Mouse (Mus musculus) layer of hippocampus, adult 9-10 months (tissue): ENCODE measurements around the gene Ntmt1.

Source experiments
- DNase-seq: peaks from one replicate; pipeline ENCODE4 v3.0.0; 2022; ENCODE audit warnings: low spot score

The Ntmt1 gene

DNA sequence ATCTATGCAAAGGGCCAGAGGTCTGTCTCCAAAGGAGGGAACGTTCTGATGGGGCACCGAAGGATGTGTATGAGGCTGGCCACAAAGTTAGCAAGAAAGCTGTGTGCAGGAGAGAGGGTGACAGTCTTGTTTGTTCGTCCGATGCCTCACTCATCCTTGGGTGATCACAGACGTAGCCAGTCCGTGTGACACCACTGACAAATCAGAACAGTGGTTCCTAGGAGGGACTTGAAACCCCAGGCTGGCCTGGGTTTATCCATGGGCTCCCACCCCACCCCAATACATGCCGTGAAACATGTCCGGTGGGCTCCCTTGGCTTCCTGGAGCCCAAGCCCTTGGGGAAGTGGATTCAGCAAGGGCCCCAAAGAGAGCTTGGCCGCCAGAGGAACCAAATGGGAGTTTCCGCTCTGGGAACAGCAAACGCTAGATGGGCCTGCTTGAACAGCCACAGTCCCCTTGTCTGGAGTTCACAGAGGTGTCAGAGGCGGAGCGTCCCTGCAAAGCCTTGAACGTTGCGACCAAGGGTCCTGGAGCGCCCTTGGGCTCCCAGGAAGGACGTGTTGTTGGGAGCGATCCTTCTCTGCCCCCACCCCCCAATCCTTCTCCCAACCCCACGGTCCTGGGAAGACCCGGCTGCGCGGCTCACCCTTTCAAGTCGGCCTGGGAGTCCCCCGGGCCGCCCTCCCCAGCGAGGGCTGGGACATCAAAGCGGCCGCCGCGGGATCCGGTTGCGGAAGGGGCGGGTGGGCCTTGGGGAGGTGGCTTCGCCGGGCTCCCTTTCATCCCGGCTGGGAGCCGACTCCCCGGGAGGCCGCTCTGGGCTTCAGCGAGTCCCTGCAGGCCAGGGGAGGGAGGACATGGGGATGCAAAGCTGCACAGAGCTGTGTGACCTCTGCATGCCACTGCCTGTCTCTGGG is 23.3 kb upstream of the Ntmt1 start:
- DNase-seq: no peak

DNA sequence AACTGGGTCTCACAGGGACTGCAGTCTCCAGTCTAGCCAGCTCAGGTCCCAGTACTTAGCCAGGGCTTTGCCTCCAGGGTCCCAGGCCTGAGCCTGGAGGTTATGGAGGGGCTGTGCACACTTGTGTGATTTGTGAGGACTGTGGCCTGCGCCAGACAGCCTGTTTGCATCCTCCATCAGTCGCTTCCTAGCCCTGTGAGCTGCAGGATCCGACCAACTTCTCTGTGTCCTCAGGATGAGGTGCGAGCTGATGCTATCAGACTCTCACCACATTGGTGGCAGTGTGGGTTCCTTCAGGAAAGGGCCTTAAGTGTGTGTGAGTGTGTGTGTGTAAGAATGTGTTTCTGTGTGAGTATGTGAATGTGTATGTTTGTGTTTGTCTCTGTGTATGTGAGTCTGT is 20.2 kb upstream of the Ntmt1 start:
- no peak for DNase-seq

DNA sequence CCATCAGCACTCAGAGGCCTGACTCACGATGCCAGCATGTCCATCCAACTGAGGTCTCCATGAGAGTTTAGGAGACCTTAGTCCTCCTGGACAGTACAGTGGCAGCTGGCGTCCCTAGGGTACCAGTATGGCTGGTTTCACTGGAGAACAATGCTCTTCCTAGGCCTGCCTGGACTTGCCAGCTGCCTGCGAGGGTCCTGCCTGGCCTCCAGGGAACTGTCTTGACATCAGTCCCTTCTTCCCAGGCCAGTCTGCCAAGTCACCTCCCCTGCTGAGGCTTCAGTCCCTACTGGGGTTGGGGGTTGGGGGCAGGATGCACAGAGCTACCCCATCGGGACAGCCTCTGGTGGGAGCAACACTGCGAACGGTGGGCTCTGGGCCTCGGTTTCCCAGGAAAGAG is 15.6 kb upstream of the Ntmt1 start:
- no peak for DNase-seq

DNA sequence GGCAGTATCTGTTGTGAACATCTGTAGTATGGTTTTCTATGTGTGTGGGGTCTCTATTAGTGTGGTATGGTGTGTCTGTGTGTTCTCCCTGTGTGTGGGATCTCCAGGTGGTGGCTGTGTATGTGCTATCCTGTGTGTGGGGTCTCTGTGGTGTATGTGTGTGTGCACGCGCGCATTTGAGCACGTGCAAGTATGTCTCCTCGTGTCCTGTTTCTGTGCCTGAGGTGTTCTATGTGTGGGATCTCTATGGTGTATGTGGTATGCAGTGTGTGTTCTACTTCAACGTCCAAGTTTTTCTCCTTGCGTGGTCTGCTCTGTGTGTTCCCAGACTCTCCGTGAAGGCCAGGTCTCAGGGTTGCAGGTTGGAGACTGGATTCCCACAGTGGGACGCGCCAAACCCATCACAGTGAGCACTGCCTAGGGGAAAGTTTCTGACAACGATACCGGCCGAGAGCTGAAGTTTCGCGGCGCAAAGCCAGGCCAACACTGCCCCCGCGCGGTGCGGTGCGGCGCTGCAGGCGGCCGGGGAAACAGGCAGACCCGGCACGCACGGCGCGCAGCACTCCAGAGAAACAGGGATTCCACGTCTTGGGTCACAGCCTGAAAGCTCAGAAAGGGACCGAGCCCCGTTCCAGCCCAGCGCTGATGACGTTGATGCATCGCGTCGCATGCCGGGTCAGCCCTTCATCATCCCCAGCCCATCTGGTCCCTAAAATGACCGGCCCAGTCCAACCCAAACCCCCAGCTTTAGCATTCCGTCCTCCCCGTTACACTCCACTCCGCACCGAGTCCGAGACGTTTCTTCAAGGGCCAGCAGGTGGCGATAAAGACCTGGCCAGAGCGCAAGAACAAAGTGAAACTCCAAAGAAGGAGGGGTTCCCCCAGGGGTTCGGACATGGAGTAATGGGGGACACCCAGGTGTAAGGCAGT is 13.2 kb upstream of the Ntmt1 start:
- DNase-seq: peak; percentile 94

DNA sequence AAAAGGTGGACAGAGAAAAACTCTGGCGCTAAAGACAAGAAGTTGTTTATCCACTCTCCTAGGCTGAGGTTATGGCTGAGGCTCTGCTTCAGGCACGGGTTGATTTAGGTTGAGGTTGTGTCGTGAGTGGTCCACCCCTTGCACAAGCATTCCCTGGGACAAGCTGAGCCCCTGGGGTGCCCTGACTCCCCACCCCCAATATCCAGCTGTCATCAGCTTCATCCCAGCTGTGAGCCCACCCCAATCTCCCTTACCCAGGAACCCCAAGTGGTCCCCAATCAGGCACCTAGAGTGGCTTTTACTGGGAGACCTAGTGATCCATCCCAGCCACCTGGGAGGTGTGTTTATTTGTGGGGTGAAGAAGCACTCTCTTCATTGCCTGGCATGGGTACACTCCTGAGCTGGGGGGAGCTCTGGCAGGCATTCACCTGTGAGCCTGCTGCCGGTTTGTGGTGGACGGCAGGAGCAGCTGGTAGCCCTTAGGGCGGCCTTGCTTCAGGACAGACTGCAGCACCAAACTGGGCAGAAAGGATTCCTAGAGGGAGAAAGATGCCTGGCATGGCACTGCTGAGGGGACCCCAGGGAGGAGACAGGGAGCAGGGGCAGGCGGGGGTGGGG is 12.2 kb upstream of the Ntmt1 start:
- no peak for DNase-seq

DNA sequence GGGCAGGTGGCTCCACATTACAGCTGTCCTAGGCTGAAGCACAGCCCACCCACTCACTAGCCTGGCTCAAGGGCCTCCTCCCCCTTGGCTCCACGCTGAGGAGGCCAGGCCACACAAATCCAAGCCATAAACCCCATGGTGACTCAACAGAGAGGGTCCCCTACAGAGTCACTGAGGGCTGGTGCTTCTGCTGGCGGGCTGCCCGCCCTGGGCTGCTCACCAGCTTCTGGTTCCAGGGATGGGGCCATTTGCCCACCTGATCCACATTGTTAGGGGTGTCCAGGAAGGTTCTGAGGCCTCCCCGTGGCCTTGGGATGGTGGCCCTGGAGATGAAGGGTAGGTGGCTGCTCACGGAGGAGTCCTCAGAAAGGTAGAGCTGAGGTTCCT is 11.7 kb upstream of the Ntmt1 start:
- DNase-seq: no peak

DNA sequence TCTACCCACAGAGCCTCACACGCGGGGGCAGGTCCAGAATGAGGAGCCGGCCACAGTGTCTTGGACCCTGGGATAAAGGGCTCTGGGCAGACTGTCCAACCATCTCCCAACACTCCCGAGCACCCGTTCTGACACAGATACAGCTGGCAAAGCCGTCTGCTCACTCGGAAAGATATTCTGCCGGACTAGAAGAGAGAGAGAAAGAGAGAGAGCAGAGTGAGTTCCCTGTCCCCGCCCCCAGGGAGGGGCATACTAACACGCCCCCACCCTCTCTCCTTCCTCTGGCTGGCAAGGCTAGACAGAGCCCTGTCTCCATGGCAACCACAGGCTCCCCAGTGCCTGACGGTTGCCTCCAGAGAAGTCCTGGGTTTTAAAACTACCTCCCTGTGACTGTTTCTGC is 11.2 kb upstream of the Ntmt1 start:
- peak; percentile 69 for DNase-seq

DNA sequence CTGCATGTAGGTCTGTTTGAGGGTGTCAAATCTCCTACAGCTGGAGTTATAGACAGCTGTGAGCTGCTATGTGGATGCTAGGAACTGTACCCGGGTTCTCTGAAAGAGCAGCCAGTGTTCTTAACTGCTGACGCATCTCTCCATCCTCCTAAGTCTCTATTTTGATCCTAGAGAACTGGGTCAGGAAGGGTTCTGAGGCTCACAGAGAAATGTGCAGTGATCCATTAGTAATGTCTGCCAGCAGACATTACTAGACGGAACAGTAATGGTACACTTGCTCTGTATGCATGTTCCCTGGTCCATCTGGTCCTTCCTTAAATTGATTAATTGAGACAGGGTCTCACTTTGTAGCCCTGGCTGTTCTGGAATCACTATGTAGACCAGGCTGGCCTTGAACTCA is 8.2 kb upstream of the Ntmt1 start:
- DNase-seq: no peak

DNA sequence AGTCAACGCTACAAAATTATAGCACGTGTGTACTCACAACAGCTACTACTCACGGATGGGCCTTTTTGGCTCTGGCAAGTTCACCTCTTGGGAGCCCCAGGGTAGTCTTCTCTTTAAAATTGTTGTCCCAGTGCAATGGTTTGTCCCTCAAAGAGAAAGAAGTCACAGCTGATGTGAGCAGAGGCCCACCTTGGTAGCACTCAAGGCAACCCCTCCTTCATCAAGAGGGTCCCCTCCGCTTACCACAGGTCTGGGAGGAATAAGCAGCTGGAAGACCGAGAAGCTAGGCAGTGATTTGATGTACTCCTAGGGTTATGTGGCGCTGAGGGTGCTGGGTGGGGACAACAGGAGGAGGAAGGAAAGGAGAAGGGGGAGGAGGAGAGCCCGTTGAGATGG is 7.0 kb upstream of the Ntmt1 start:
- no peak for DNase-seq

DNA sequence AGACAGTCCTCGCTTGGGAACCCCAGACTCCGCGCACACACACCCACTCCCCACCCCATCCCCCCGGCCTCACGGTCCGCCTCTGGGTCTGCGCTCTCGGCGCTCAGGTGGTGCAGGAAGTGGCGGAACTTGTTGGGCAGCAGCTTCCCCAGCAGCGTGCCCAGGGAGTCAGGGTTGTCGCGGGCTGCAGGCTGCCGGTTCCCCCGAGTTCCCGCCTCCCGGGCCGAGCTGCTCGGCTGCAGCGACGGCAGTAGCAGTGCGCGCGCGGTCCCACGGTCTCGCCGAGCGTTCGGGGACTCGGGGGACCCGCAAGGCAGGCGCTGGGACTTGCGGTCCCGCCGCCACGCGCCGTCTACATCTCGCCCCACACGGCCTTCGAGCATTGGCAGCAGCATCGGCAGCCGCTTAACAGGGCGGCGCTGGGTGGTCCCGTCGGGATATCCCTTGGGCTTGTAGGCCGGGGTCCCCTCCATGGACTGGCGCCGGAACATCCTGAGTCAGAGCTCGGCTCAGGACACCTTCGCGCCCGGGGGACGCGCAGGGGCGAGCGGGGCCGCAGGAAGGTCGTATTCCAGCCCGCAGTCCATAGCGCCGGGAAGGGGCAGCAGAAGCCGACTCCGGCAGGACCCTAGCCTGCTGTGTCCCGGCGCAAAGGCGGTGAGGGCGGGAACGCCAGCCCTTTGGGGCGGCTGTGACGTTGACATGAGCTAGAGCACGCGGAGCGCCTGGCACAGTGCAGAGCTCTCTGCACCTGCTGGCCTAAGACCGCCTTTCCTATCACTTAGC is 6.4 kb upstream of the Ntmt1 start:
- no peak for DNase-seq

DNA sequence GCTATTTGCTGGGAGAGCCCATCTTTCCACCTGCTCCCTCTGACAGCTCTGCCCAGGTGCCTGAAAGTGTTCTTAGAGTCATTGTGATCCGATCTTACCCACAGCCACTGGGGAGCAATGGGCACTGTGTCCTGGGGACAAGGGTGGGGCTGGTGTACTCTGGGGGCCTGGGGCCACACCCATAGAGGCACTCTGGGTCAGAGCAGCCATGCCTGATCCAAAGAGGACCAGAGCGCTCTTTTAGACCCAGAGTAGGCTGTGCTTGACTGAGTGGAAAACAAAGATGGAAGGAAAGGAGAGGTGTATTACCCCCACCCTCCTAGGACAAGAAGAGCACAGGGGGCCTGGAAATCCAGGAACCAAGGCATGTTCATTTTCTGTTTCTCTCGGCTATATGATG is 4.0 kb upstream of the Ntmt1 start, which contains the start of gene 1700001O22Rik:
1700001O22Rik (minus strand) TSS at position 58 of the 400 bp plus-strand sequence.
- DNase-seq: no peak

DNA sequence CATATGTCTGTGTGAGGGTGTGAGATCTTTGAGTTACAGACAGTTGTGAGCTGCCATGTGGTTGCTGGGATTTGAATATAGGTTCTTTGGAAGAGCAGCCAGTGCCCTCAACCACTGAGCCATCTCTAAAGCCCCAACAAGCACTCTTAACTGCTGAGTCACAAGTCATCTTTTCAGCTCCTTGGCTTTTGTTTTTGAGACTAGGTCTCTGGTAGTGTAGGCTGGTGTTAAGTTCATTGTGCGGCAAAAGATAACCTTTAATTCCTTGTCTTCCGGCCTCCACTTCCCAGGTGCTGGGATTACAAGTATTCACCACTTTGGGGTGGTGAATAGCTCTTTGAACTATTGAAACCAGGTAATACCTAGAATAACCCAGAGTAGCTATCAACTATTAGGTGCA is 1.6 kb upstream of the Ntmt1 start:
- no peak for DNase-seq

DNA sequence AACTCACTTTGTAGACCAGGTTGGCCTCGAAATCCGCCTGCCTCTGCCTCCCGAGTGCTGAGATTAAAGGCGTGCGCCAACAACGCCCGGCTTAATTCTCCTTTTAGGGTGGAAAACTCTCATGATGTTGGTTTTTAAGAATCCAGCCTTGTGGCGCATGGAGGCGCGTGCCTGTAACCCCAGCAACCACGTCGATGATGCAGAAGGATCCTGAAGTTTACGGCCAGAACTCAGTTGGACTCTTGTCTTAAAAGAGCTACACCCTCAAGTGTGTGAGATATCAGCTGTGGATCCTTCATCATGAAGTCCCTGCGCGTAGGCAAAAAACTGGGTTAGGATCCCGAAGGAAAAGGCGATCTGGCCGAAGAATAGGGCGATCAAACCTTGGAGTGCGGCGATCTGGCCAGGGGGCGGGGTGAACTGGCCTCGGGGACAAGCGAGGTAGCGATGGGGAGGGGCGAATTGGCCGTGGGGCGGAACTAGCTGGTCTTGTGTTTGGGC is 429 bp upstream of the Ntmt1 start:
- no peak for DNase-seq

DNA sequence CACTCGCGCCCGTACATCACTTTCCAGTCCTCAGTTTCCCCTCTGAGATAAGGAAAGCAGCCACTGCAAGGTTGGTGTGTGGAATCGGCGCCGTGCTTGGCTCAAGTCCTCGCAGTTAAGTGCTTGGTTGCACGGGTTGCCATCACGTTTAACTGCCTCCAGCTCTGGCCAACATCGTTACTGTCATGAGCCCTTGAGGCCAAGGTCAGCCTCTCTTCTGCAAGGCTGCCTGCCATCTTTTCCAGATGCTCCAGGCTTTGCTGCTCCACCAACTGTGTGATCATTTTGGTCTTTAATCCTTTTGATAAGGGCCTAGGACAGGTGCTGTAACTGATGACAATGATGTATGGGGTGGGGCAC is 650 bp downstream of the Ntmt1 start:
- no peak for DNase-seq

DNA sequence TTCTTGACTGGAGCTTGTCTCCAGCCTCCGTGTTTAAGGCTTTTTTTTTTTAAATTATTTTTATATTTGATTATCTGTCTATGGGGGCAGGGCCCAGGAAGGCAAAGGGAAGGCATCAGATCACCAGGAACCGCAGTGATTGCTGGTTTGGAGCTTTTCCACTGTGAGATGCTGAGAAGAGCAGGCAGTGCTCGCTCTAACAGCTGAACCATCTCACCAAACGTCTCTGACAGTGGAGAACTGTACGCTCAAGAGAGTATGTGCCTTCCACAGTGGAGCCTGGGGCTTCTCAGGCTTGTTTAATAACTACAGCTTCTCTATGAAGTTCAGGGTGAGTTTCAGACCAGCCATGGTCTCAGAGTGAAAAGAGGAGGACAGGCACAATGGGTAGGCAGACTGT is 1.9 kb downstream of the Ntmt1 start:
- DNase-seq: no peak

DNA sequence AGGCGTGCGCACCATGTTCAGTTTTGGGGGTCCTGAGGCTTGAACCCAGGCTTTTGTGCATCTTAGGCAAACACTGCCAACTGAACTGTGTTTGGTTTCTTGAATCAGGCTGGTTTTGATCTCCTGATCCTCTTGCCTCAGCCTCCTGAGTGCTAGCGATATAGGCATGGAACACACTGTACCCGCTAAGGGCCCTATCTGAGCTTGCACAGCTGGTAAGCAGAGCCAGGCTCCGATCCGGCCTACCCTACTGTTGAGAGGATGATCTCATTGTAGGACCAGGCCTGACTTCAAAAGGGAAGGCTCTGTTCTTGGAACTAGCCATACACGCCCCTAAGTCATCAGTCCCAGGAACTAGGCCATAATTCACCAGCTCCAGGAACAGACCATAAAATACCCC is 2.9 kb downstream of the Ntmt1 start:
- DNase-seq: no peak

DNA sequence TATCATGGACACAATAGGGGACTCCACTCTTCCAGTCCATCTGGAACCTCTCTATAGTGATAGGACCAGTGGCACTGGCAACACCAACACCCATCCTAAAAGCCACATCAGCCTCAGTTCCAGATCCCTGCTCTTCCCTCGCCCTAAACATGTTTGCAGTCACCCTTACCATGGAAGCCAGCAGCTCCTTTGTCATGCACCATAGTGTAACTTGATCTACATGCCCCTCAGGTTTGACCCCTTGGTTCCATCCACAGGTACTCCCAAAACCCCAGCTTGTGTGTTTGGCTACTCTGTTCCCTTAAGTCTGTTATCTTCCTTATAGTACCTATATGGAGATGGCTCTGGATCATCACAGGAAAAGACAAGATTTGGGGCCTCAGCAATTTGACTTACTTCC is 8.8 kb downstream of the Ntmt1 start:
- no peak for DNase-seq

DNA sequence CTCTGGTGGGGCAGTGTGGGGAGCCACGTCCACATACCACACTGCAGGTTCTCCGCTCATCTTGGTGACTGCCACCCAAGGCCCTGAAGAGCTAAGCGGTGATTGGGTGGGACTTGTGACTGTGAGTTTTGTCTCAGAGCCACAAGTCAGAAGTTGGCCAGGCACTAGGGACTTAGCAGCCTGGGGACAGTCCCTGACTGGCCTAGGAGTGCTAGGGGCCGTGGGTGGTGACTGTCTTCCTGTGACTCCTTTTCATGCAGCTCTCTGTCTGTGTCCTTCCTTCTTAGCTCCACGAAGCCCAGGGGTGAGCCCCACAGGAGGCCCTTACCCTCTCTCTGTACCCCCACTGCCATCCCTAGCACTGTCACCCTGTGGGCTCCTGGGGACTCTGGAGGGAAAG is 12.2 kb downstream of the Ntmt1 start:
- DNase-seq: no peak

DNA sequence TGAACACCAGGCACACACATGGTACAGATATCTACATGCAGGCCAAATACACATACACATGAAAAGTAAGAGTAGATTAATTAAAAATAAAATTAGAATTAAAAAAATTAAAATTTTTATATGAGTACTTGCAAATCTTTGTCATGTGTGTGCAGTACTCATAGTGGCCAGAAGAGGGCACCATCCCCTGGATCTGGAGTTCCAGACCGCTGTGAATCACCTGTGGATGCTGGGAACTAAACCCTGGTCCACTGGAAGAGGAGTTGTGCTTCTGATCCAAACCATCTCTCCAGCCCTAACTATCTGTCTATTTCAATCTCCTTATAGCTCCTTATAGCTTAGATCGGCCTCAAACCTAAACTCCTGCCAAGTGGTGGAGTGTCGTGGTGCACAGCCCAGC is 13.4 kb downstream of the Ntmt1 start:
- no peak for DNase-seq

DNA sequence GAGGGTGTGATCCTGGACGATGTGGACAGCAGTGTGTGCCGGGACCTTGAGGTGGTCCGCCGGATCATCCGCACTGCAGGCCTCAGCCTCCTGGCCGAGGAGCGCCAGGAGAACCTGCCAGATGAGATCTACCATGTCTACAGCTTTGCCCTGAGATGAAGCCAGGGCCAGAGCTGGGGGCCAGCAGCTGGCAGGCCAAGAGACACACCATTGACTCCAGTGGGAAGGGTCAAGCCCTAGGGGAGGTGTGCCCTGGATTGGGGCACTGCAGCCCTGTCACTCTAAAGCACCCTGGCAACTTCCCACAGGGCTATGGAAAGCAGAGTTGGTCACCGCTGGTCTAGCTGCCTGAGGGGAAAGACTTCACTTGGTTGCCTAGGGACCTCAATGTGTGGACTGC is 14.8 kb downstream of the Ntmt1 start:
- DNase-seq: no peak

DNA sequence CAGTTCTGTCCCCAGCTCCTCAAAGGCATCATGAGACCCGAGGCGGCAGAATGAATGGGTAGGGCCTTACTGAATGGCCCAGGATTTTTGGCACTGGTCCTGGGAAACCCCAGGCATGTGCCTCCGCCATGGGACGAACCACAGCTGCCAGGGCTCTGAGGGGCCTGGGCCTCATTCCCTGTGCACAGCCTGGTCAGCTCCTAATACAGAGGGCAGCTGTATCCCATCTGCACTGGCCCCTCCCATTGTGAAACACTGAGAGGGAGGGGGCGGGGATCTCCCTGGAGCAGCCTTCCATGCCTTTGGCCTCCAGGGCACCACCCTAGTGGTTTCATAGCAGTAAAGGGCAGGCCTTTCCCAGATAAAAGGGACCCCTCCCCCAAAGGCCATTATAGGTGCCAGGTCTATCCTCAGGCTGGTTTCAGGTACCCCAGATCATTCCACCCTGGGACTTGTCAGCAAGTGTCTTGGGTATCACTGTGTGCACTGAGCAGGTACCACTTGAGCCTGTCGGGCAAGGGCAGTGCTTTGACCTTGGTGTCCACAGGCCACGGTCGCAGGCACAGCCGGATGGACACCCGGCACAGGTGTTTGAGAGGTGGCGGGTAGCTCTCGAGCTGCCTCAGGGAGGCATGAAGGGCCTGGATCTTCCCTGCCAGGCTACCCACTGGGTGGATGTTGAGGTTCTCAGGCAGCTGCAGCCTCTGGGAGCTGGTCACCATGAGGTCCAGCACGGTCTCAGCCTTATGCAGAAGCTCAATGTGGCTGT is 15.9 kb downstream of the Ntmt1 start:
- DNase-seq: no peak
